Mouse (Mus musculus) embryonic stem cell, embryonic (primary cell): ENCODE results near the gene Ppp1cc.

ENCODE experiments used
- CTCF ChIA-PET, 4 experiments: fragments of 300-600 bp in 2 of 4; fragments of 350-600 bp in 2 of 4; sonication (Branson Sonifier 250); formaldehyde crosslinking; loops; one replicate each; lab custom pipeline; 2022; ENCODE audit warnings: inconsistent platforms in 2 of 4; lab: Charles Lee
- POLR2A ChIA-PET, 4 experiments: fragments of 300-600 bp in 2 of 4; fragments of 350-600 bp in 2 of 4; sonication (Branson Sonifier 250); formaldehyde crosslinking; loops; one replicate each; lab custom pipeline; 2022; ENCODE audit warnings: antibody characterized with exemption in 4 of 4, inconsistent platforms in 1 of 4; lab: Charles Lee

The Ppp1cc gene

GRCm38 (mm10) chr5:122209591-122210368, 51.7 kb downstream of the Ppp1cc start:
- POLR2A ChIA-PET = interaction anchor here (0.6 to 5.7 kb wide), 51 partner anchors 8 to 830 kb away, joined by 3 to 65 read pairs (median 5); partner anchors contain the start of genes Ppp1cc (in 2 of the 4), Tctn1 (in 2 of the 4), Ccdc63 (in 1 of the 4) and Fam216a (in 1 of the 4)
- CTCF ChIA-PET = interaction anchor here (0.5 to 3.1 kb wide), 22 partner anchors 8 to 170 kb away, joined by 3 to 13 read pairs (median 4); partner anchors contain the start of gene Tctn1 (in 2 of the 4)

GRCm38 (mm10) chr5:122210890-122211289, 52.8 kb downstream of the Ppp1cc start:
- ChIA-PET POLR2A (interaction anchor here in 3 of 4 experiments (0.9 to 5.7 kb wide), 8 partner anchors 11 to 52 kb away, joined by 3 to 65 read pairs (median 8); no protein-coding TSS in a partner anchor), CTCF (interaction anchor here (0.6 to 3.1 kb wide), 5 partner anchors 19 to 95 kb away, joined by 3 to 12 read pairs (median 6); partner anchors contain the start of gene Tctn1 (in 2 of the 4))

- ChIA-PET POLR2A (interaction anchor here in 2 of 4 experiments (0.6 to 2.6 kb wide), 3 partner anchors 9 to 53 kb away, joined by 3 to 7 read pairs (median 4); no protein-coding TSS in a partner anchor), CTCF (no interaction called here)
These were observed 54.0 kb downstream of the Ppp1cc start for GRCm38 (mm10) chr5:122212125-122212524.

GRCm38 (mm10) chr5:122212820-122213219, 54.7 kb downstream of the Ppp1cc start:
- ChIA-PET CTCF (interaction anchor here in 2 of 4 experiments (0.6 to 0.7 kb wide), 3 partner anchors 19 to 119 kb away, joined by 3 to 7 read pairs (median 3); no protein-coding TSS in a partner anchor), POLR2A (interaction anchor here in 3 of 4 experiments (0.6 to 2.6 kb wide), 5 partner anchors 9 to 1306 kb away, joined by 3 to 7 read pairs (median 3); partner anchors contain the start of gene Oas1a (in 1 of the 3))

- ChIA-PET POLR2A (interaction anchor here in 3 of 4 experiments (0.5 to 1.6 kb wide), 6 partner anchors 22 to 593 kb away, joined by 3 to 7 read pairs (median 3); no protein-coding TSS in a partner anchor), CTCF (interaction anchor here in 1 of 4 experiments (0.6 kb wide), 1 partner anchor 419 kb away, joined by 3 read pairs; no protein-coding TSS in a partner anchor)
These were observed 55.8 kb downstream of the Ppp1cc start for GRCm38 (mm10) chr5:122213861-122214260.

- ChIA-PET POLR2A (interaction anchor here in 3 of 4 experiments (0.6 to 3.7 kb wide), 5 partner anchors 8 to 693 kb away, joined by 4 to 19 read pairs (median 7); no protein-coding TSS in a partner anchor), CTCF (interaction anchor here in 3 of 4 experiments (0.6 to 1.0 kb wide), 4 partner anchors 25 to 202 kb away, joined by 3 to 5 read pairs (median 4); no protein-coding TSS in a partner anchor)
These were observed 59.6 kb downstream of the Ppp1cc start for GRCm38 (mm10) chr5:122217636-122218035.

- POLR2A ChIA-PET = interaction anchor here in 3 of 4 experiments (0.6 to 3.7 kb wide), 7 partner anchors 9 to 693 kb away, joined by 3 to 19 read pairs (median 6); no protein-coding TSS in a partner anchor
- CTCF ChIA-PET = interaction anchor here in 3 of 4 experiments (0.5 to 1.0 kb wide), 7 partner anchors 9 to 203 kb away, joined by 3 to 5 read pairs (median 3); no protein-coding TSS in a partner anchor
These were observed 60.2 kb downstream of the Ppp1cc start for GRCm38 (mm10) chr5:122218109-122218905.

GRCm38 (mm10) chr5:122218928-122219327, 60.9 kb downstream of the Ppp1cc start:
- ChIA-PET POLR2A (interaction anchor here in 3 of 4 experiments (0.7 to 3.7 kb wide), 7 partner anchors 9 to 73 kb away, joined by 3 to 19 read pairs (median 4); no protein-coding TSS in a partner anchor), CTCF (interaction anchor here in 1 of 4 experiments (0.5 kb wide), 1 partner anchor 12 kb away, joined by 4 read pairs; no protein-coding TSS in a partner anchor)

GRCm38 (mm10) chr5:122219655-122220629, 61.9 kb downstream of the Ppp1cc start:
- CTCF ChIA-PET = interaction anchor here in 2 of 4 experiments (0.7 to 1.2 kb wide), 4 partner anchors 10 to 88 kb away, joined by 3 to 6 read pairs (median 3); partner anchors contain the start of gene Tctn1 (in 1 of the 2)
- POLR2A ChIA-PET = interaction anchor here in 3 of 4 experiments (0.6 to 3.7 kb wide), 12 partner anchors 8 to 178 kb away, joined by 3 to 19 read pairs (median 3); partner anchors contain the start of genes Arpc3 (in 1 of the 3), Ppp1cc (in 1 of the 3) and Tctn1 (in 1 of the 3)

- ChIA-PET CTCF (interaction anchor here in 2 of 4 experiments (0.7 to 1.4 kb wide), 5 partner anchors 11 to 357 kb away, joined by 3 read pairs; no protein-coding TSS in a partner anchor), POLR2A (interaction anchor here in 2 of 4 experiments (0.8 to 3.7 kb wide), 8 partner anchors 9 to 63 kb away, joined by 3 to 19 read pairs (median 4); partner anchors contain the start of genes Ppp1cc (in 1 of the 2) and Tctn1 (in 1 of the 2))
These were observed 63.0 kb downstream of the Ppp1cc start for GRCm38 (mm10) chr5:122221085-122221484.

GRCm38 (mm10) chr5:122224291-122224690, 66.2 kb downstream of the Ppp1cc start:
- CTCF ChIA-PET = no interaction called here
- POLR2A ChIA-PET = interaction anchor here in 1 of 4 experiments (0.6 kb wide), 1 partner anchor 19 kb away, joined by 3 read pairs; no protein-coding TSS in a partner anchor
